ENCODE assay signal across 14 mouse cellular contexts in genomic region chr10:7197733-7198132, GRCm38 (mm10).
"Had no signal": no experiment of that assay in that cellular context is flagged by ENCODE, and none has a peak within 500 bp of the region (broad histone marks: within the 10 kb centered on the region; RNA-seq: fewer than 3 reads in every experiment).

No protein-coding gene starts in this region.

- ATAC-seq: inflammation-experienced regulatory T-cells, adult 6 months; midbrain, embryonic 15.5 days had no signal

- H3K36me3 ChIP-seq: hindbrain, embryonic 15.5 days; limb, embryonic 10.5 days; midbrain, embryonic 15.5 days; neural tube, embryonic 12.5 days had no signal

- H3K4me3 ChIP-seq: hindbrain, embryonic 15.5 days; layer of hippocampus, adult 2 months; limb, embryonic 10.5 days; midbrain, embryonic 15.5 days; neural tube, embryonic 12.5 days had no signal

- DNase-seq: kidney, adult 18-20 months; kidney, postnatal 10 days; kidney, postnatal 4 days; lung, adult 2 months; lung, postnatal 36 days; right cerebral cortex, postnatal 4 days; thymus, postnatal 36 days had no signal

- H3K27me3 ChIP-seq: hindbrain, embryonic 15.5 days; midbrain, embryonic 15.5 days; neural tube, embryonic 12.5 days had no signal

- H3K4me2 ChIP-seq: hindbrain, embryonic 15.5 days; midbrain, embryonic 11.5 days; midbrain, embryonic 15.5 days; neural tube, embryonic 12.5 days had no signal

- H3K27ac ChIP-seq: hindbrain, embryonic 15.5 days; layer of hippocampus, adult 2 months; limb, embryonic 10.5 days; midbrain, embryonic 15.5 days; neural tube, embryonic 12.5 days had no signal

- H3K9ac ChIP-seq: hindbrain, embryonic 15.5 days; midbrain, embryonic 15.5 days; neural tube, embryonic 12.5 days had no signal

- H3K4me1 ChIP-seq: hindbrain, embryonic 15.5 days; midbrain, embryonic 15.5 days; neural tube, embryonic 12.5 days had no signal

- H3K9me3 ChIP-seq: hindbrain, embryonic 15.5 days; limb, embryonic 10.5 days; midbrain, embryonic 15.5 days; neural tube, embryonic 12.5 days had no signal
